Mouse (Mus musculus): ENCODE data around the gene Calr. TPM values are rescaled to one million over a fixed set of nuclear protein-coding genes. Genes with fewer than 3 reads are reported as not detected.
A peak's percentile ranks its signal among the peaks of the same experiment; 100 is the strongest.
"Not testable (repeated sequence)": the region's sequence is repeated elsewhere in the genome, so short reads cannot be mapped to it uniquely, and the experiment has no call there.

The Calr gene
- polyA plus RNA-seq, 1 experiment: 437 TPM

- Histone ChIP-seq H3K27ac (ENCODE audit: insufficient read depth, low read length) (no peak overlapping the region), H3K4me1 (ENCODE audit: control insufficient read depth, insufficient read depth, low read length) (no peaks in the 10 kb centered on the region; the same call in 1 of the 2 replicates), H3K4me3 (ENCODE audit: insufficient read depth, low read length) (no peak overlapping the region)
- no peak for TF ChIP-seq POLR2A (IDR thresholded peaks at IDR 0.05; ENCODE audit: extremely low read depth, insufficient read depth, low read length)
These were observed 9.4 kb downstream of the Calr start for GRCm38 (mm10) chr8:84837149-84837911.

DNA sequence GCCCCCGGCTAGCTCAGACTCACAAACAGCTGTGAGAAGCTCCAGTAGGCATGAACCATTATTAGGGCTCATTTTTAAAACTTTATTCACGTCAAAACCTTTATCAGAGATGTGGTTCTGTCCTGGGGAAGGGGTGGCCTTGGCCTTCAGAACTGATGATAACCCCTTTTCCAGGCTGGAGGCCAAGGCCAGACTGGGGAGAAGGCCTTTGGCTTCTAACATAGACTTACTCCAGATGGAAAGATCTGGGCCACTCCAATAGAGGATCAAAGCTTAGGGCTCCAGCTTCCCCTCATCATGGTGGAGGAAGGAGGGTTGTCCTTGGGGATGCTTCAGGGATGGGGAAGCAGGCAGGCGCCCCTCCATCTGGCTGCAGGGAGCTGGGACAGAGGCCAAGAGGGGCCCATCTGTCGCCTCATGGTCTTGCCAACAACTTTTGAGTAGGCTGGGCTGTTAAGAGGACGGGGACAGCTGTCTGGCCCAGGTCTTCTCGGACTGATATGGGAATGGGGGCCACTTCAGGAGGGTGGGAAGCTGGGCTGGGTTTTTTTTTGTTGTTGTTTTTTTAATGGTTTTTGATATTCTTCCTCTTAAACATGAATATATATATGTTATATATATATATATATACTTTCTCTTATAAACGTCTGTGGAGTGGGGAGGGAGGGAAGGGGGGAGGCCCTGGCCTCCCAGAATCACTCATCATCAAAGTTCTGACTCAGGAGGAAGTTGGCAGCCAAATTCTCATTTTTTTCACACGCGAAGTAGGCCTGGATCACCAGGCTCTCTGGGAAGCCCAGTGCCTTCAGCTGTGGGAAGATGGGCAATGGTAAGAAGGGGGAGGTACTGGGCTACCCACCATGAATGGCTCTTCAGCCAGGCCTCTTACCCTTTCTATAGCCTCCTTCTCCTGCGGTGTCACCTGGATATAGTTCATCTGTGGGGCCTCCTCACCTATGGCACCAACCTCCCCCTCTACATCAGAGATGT lies 11.6 kb downstream of the Calr start:
- Histone ChIP-seq H3K4me1 (ENCODE audit: control insufficient read depth, insufficient read depth, low read length) (no peaks in the 10 kb centered on the region; the same call in 1 of the 2 replicates), H3K4me3 (ENCODE audit: insufficient read depth, low read length) (no peak overlapping the region), H3K27ac (ENCODE audit: insufficient read depth, low read length) (no peak overlapping the region)
- TF ChIP-seq CTCF (IDR thresholded peaks at IDR 0.05; ENCODE audit: extremely low read depth, insufficient read depth, low read length): no peak
- TF ChIP-seq POLR2A (IDR thresholded peaks at IDR 0.05; ENCODE audit: extremely low read depth, insufficient read depth, low read length): no peak

GRCm38 (mm10) chr8:84834002-84834865 lies 12.5 kb downstream of the Calr start:
- Histone ChIP-seq H3K4me3 (ENCODE audit: insufficient read depth, low read length) (no peak overlapping the region), H3K27ac (ENCODE audit: insufficient read depth, low read length) (no peak overlapping the region), H3K4me1 (ENCODE audit: control insufficient read depth, insufficient read depth, low read length) (no peaks in the 10 kb centered on the region; the same call in 1 of the 2 replicates)
- 0 out of 2 replicates have a peak, but pooled peaks have one; percentile 26 for TF ChIP-seq POLR2A (IDR thresholded peaks at IDR 0.05; ENCODE audit: extremely low read depth, insufficient read depth, low read length)
- TF ChIP-seq CTCF (IDR thresholded peaks at IDR 0.05; ENCODE audit: extremely low read depth, insufficient read depth, low read length): no peak

- H3K4me1 ChIP-seq (ENCODE audit: control insufficient read depth, insufficient read depth, low read length): no peaks in the 10 kb centered on the region; the same call in 1 of the 2 replicates
- TF ChIP-seq POLR2A (IDR thresholded peaks at IDR 0.05; ENCODE audit: extremely low read depth, insufficient read depth, low read length) (no peak), CTCF (IDR thresholded peaks at IDR 0.05; ENCODE audit: extremely low read depth, insufficient read depth, low read length) (0 out of 2 replicates have a peak, but pooled peaks have one; percentile 2)
- H3K4me3 ChIP-seq (ENCODE audit: insufficient read depth, low read length): peak overlapping the region; percentile 99
- peak overlapping the region; percentile 80 for H3K27ac ChIP-seq (ENCODE audit: insufficient read depth, low read length)
These were observed 13.7 kb downstream of the Calr start for GRCm38 (mm10) chr8:84832759-84833742.

DNA sequence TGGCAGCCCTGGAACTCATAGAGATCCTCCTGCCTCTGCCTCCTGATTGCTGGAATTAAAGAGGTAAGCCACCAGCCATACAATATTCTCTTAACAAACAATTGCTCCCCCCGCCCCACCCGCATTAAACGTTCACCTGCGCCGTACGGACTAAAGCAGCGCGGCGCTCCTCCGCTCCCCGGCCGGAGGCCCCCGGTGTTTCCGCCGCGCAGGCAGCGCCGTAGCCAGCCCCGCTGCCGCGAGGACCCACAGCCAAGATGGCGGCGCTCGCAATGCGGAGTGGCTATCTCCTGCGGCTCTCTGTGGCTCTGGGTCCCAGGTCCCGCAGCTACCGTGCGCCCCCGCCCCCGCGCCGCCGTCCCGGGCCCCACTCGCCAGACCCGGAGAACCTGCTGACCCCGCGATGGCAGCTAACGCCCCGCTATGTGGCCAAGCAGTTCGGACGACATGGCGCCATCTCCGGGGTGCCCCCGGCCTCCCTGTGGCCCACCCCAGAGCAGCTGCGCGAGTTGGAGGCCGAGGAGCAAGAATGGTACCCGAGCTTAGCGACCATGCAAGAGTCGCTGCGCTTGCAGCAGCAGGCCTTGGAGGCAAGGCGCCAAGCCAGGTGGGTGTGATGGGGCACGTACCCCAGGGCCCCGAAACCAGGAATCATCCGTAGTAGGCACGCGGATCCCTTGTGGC lies 14.6 kb downstream of the Calr start:
- Histone ChIP-seq H3K4me3 (ENCODE audit: insufficient read depth, low read length) (peak overlapping the region; percentile 99), H3K27ac (ENCODE audit: insufficient read depth, low read length) (peak overlapping the region; percentile 80), H3K4me1 (ENCODE audit: control insufficient read depth, insufficient read depth, low read length) (no peaks in the 10 kb centered on the region; the same call in 1 of the 2 replicates)
- peak; percentile 70 for TF ChIP-seq POLR2A (IDR thresholded peaks at IDR 0.05; ENCODE audit: extremely low read depth, insufficient read depth, low read length)
- TF ChIP-seq CTCF (IDR thresholded peaks at IDR 0.05; ENCODE audit: extremely low read depth, insufficient read depth, low read length): no peak

- TF ChIP-seq CTCF (IDR thresholded peaks at IDR 0.05; ENCODE audit: extremely low read depth, insufficient read depth, low read length) (no peak), POLR2A (IDR thresholded peaks at IDR 0.05; ENCODE audit: extremely low read depth, insufficient read depth, low read length) (no peak)
- Histone ChIP-seq H3K4me3 (ENCODE audit: insufficient read depth, low read length) (peak within 1 kb of the TSS; percentile 99), H3K27ac (ENCODE audit: insufficient read depth, low read length) (peak within 1 kb of the TSS; percentile 80), H3K4me1 (ENCODE audit: control insufficient read depth, insufficient read depth, low read length) (no peaks in the 10 kb centered on the region; the same call in 1 of the 2 replicates)
These were observed 15.2 kb downstream of the Calr start, which contains the start of gene Gadd45gip1 for GRCm38 (mm10) chr8:84831490-84831889. Gene Gadd45gip1, plus strand, starts transcription at chr8:84831522.

DNA sequence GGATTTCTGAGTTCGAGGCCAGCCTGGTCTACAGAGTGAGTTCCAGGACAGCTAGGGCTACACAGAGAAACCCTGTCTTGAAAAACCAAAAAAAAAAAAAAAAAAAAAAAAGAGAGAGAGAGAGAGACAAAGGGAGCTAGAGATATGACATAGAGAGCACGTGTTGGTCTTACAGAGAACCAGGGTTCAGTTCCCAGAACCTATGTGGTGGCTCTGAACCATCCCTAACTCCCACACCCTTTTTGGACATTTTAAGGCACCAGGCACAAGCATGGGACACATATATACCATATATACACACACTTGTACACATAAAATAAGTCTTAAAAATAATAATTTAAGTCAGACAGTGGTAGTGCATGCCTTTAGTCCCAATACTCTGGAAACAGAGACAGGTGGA lies 20.2 kb downstream of the Calr start:
- not testable (repeated sequence) for H3K4me3 ChIP-seq (ENCODE audit: insufficient read depth, low read length)

GRCm38 (mm10) chr8:84825636-84826035 lies 21.1 kb downstream of the Calr start:
- Histone ChIP-seq H3K4me1 (ENCODE audit: control insufficient read depth, insufficient read depth, low read length) (no peaks in the 10 kb centered on the region), H3K27ac (ENCODE audit: insufficient read depth, low read length) (no peak overlapping the region), H3K4me3 (ENCODE audit: insufficient read depth, low read length) (no peak overlapping the region)
- TF ChIP-seq CTCF (IDR thresholded peaks at IDR 0.05; ENCODE audit: extremely low read depth, insufficient read depth, low read length) (no peak), POLR2A (IDR thresholded peaks at IDR 0.05; ENCODE audit: extremely low read depth, insufficient read depth, low read length) (no peak)

More for the DNA sequence above, 20.2 kb downstream of the Calr start:
- not testable (repeated sequence) for H3K4me1 ChIP-seq (ENCODE audit: control insufficient read depth, insufficient read depth, low read length); H3K27ac ChIP-seq (ENCODE audit: insufficient read depth, low read length)

Measured in cortical plate, adult 2 months (tissue).